Mouse (Mus musculus): Measurements from ENCODE around the gene Romo1.
A peak's percentile ranks its signal among the peaks of the same experiment; 100 is the strongest.

Romo1 gene

GRCm38 (mm10) chr2:156180094-156180821, 36.4 kb downstream of the Romo1 start, which contains the start of gene Rbm39:
Gene Rbm39, minus strand, starts transcription at chr2:156180238.
- peak; percentile 100 for DNase-seq

- DNase-seq: no peak
These were observed 37.2 kb downstream of the Romo1 start for GRCm38 (mm10) chr2:156180824-156181590.

GRCm38 (mm10) chr2:156181592-156181991, 37.8 kb downstream of the Romo1 start:
- DNase-seq: no peak

GRCm38 (mm10) chr2:156189241-156189640, 45.4 kb downstream of the Romo1 start:
- DNase-seq: peak in 1 of 2 experiments; percentile 30

GRCm38 (mm10) chr2:156190004-156190896, 46.4 kb downstream of the Romo1 start:
- peak; percentile 35 to 45 for DNase-seq

GRCm38 (mm10) chr2:156191540-156191939, 47.7 kb downstream of the Romo1 start:
- DNase-seq: no peak

- no peak for DNase-seq
These were observed 48.2 kb downstream of the Romo1 start for GRCm38 (mm10) chr2:156192068-156192467.

- no peak for DNase-seq
These were observed 49.4 kb downstream of the Romo1 start for GRCm38 (mm10) chr2:156193066-156193862.

- no peak for DNase-seq
These were observed 50.7 kb downstream of the Romo1 start for GRCm38 (mm10) chr2:156194571-156194970.
